Mouse (Mus musculus) spleen, adult 18-20 months (tissue): Measurements from ENCODE around the gene Caml.
"Not testable (repeated sequence)": the region's sequence is repeated elsewhere in the genome, so short reads cannot be mapped to it uniquely, and the experiment has no call there.

ENCODE experiments used
- DNase-seq, 2 experiments: peaks; one replicate each; pipeline ENCODE4 v3.0.0; 2022; ENCODE audit warnings: mixed read lengths in 2 of 2

Gene Caml

DNA sequence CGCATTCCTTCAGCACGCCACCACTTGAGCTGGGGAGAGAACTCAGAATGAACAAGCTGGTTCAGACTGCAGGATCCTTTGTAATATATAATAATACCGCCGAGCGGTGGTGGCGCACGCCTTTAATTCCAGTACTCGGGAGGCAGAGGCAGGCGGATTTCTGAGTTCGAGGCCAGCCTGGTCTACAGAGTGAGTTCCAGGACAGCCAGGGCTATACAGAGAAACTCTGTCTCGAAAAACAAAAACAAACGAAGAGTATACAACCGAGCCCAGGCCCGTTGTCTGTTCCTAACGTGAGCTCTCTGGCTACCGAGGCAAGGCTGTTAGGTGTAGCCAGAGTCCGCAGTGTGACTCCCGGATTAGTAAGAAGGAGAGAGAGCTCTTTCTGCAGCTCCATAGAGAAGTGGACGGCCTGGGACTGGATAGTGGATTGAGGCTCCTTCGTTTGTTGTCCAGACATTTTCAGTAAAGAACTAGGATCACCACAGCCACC is 603 bp upstream of the Caml start:
- not testable (repeated sequence) for DNase-seq

DNA sequence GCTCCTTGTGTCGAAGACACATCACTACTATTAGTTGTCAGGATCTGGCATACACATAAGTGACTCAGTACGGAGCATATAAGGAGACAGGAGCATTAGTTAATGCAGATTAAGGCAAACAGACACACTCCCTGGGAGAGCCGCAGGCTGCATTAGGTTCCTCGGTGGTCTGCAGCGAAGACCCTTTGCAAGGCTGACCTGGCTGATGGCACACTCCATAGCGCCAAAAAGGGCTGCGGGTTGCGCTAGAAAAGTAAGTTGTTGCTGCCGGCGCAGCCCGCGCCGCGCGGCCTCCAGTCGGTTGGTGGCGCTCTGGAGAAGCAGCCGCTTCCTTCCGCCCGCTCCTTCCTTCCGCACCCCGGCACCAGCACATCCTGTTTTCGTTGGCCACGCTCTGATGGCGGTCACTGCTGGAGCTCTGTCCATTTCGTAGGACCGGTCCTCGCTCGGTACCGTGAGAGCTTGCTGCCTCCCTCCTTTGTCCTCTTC is 11.9 kb downstream of the Caml start, which contains the start of gene Ddx46:
TSS of gene Ddx46 (plus strand) at position 389 of the 489 bp plus-strand sequence.
- peak; percentile 76 to 90 for DNase-seq

DNA sequence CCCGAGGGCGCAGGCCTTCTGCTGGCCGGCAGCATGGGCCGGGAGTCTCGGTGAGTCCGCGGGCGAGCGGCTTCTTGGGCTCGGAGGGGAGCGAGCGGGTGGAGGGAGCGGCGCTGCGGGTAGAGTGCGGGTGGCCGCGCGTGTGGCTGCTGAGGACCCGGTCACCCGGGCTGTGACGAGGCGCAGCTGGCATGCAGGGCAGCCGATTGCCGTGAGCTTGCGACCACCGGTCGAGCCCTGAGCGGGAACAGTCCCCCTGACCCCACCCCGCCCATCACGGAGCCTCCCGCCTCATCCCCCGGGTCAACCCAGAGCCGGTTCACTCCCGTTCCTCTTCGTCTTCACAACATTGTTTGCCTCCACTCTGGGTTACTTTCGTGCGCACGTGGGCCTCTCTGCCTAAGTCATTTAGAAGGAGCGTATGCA is 12.4 kb downstream of the Caml start:
- DNase-seq, result no peak

DNA sequence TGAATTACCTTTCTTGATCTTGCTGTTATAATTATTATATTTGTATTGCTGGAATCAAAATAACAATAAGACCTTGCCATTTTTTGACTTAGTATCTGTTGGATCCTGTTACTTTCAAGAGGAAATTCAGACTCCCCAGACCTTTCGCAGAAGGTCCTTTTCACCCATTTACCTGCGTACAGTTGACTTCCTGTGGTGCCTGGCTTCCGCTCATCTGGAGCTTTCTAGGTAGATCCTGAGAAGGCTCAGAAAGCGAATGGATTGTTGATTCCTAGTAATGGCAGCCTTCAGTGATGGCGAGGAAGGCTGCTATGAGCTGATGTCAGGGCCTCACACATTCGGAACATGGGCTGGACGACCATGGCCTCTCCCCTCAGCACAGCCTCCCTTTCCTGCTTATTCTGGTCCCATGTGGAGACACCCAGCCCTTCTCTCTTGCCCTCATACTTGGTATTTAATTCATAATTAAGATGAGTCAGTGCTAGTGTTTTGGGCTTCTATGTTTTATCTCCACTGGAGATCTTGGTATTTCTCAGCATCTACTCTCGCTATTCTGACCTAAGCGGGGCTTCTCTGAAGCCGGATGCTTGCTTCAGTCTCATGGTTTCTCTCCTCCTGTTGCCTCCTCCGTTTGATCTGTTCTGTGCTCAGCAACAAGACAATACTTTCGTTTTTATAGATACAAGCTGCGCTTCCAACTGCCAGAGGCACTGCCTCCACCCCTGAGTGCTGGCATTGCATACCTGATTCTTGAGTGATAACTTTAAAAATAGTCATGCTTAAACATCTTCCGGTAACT is 13.6 kb downstream of the Caml start:
- no peak for DNase-seq

DNA sequence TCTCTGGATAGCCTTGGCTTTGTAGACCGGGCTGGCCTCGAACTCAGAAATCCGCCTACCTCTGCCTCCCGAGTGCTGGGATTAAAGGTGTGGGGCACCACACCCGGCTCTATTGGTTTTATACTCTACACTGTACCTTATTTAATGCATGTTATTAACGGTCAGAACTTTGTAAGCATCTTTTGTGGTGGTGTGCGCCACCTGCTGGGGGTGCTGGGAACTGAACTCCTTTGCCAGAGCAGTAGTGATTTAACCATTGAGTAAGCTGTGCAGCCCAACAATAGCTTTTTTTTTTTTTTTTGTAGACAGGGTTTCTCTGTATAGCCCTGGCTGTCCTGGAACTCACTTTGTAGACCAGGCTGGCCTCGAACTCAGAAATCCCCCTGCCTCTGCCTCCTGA is 17.7 kb downstream of the Caml start:
- DNase-seq, result peak; percentile 59 to 85

DNA sequence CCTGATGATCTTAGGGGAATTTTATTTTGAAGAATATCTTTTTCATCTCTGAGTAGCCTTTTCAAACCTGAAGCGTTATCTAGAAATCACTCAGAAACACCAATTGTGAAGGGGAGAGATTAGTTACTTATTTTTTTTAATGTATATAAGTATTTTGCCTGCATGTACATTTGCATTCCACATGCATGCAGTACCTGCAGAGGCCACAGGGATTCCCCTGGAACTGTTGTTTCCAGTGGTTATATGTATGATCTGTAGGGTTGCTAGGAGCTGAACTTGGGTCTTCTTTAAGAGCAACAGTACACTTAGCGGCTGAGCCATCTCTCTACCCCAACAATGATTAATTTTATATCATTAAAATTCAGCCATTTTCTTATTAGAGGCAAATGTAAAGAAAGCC is 21.7 kb downstream of the Caml start:
- peak in 1 of 2 experiments; percentile 11 for DNase-seq

DNA sequence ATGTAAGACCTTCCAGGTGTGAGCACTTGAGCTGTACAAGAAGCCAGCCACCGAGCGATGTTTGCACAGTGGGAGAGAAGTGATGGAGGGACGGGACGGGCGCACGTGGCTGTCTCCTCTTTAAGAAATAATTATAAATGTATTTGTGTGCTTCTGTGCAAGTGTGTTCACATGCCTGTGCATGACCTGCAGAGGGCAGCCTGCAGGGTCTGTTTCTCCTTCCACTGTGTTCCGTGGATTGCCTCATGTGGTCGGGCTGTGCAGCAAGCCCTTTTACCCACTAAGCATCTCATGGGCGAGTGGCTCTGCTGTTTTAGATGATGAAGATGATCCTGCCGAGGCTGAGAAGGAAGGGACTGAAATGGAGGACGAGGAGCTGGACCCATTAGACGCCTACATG is 27.3 kb downstream of the Caml start:
- no peak for DNase-seq

DNA sequence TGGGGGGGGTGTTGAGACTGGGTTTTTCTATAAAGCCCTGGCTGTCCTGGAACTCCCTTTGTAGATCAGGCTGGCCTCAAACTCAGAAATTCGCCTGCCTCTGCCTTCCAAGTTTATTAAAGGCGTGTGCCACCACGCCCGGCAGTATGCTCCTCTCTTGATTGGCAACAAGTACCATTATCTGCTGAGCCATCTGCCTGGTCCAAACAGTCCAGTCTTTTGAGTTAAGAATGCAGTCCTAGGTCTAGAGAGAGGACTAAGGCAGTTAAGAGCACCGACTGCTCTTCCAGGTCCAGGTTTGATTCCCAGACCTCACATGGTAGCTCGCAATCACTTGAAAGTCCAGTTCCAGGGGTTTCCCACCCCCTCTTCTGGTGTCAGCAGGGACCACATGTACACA is 28.2 kb downstream of the Caml start:
- no peak for DNase-seq

DNA sequence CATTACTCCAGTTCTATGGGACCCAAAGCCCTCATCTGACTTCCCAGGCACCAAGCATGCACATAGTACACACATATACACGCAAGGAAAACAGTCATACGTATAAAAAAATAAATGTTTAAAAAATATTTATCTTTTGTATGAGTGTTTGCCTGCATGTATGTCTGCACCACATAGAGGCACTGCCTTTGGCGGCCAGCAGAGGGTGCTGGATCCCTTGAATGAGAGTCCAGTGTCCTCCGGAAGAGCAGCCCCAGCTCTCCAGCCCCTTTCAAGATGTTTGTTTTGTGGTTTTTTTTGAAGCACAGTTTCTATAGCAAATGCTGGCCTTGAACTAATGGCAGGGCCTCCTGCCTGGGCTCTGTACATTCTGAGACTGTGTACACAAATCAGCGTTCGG is 45.7 kb downstream of the Caml start:
- peak in 1 of 2 experiments; percentile 17 for DNase-seq

DNA sequence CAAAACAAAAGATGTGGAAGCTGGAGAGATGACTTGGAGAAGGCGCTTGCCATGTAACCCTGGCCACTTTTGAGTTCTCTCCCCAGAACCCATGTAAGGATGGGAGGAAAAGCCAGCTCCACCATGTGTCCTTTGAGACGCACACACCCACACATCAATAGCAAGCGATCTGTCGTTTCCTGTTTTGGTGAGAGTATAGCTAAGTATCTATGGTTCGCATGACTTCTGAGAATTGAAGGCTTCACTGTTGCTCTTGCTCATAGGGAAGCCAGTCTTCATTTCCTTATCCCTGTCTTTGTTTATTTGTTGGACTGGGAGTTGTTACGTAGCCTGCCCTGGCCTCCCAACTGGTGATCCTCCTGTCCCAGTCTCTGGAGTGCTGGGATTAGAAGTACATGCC is 49.9 kb downstream of the Caml start:
- no peak for DNase-seq

DNA sequence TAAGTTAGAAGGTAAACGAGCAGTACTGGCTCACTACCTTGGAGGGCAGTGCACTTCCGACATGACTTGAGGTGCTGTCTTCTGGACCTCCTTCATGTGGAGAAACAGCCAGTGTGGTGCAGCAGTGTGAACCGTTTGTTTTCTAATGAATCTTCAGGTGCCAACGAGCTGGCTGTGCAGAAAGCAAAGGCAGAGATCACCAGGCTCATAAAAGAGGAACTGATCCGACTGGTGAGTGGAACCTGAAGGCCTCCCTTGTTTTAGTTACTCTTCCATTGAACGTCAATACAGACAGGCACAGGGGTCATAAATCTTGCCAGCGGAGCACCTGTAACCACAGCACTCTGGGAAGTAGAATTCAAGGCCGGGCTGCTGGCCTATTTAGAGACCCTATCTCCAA is 54.6 kb downstream of the Caml start:
- no peak for DNase-seq
